Mouse (Mus musculus): Measurements from ENCODE around the gene Slain1.

DNA sequence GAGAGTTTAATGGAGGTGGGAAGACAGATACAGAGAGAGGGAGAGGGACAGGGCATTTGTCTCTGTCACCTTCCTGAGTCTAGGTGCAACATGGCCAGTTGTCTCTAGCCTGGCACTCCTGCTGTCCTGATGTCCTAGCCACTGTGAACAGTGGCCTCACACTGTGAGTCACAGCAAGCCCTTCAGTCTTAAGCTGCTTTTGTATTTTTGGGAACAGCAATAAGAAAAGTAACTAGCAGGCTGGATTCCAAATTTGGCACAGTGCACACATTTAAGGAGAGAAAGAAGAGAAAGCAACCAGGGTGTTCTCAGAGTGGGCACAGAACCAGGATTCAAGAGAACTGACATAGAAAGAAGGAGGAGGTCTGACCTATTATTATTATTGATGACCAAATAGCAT, 101.4 kb downstream of the Slain1 start:
- TF ChIP-seq CTCF (IDR thresholded peaks at IDR 0.05; ENCODE audit: borderline replicate concordance, insufficient read depth, low read depth, low read length) = no peak
- TF ChIP-seq POLR2A (IDR thresholded peaks at IDR 0.05; ENCODE audit: borderline replicate concordance, insufficient read depth, low read length) = no peak
